Mouse (Mus musculus): Measurements from ENCODE around the gene Zfp775. TPM values are rescaled to one million over a fixed set of nuclear protein-coding genes. Genes with fewer than 3 reads are reported as not detected.

Zfp775 gene
- 5.2 TPM for polyA plus RNA-seq (2014; fragmentation: Illumina TruSeq; extraction: RNeasy Lipid Tissue Mini Kit (QIAGEN cat#74804); ENCODE audit: low read depth, low replicate concordance)

GRCm38 (mm10) chr6:48601271-48602079 is at the start of gene Zfp775:
Gene Zfp775 (plus strand): TSS chr6:48602063.

DNA sequence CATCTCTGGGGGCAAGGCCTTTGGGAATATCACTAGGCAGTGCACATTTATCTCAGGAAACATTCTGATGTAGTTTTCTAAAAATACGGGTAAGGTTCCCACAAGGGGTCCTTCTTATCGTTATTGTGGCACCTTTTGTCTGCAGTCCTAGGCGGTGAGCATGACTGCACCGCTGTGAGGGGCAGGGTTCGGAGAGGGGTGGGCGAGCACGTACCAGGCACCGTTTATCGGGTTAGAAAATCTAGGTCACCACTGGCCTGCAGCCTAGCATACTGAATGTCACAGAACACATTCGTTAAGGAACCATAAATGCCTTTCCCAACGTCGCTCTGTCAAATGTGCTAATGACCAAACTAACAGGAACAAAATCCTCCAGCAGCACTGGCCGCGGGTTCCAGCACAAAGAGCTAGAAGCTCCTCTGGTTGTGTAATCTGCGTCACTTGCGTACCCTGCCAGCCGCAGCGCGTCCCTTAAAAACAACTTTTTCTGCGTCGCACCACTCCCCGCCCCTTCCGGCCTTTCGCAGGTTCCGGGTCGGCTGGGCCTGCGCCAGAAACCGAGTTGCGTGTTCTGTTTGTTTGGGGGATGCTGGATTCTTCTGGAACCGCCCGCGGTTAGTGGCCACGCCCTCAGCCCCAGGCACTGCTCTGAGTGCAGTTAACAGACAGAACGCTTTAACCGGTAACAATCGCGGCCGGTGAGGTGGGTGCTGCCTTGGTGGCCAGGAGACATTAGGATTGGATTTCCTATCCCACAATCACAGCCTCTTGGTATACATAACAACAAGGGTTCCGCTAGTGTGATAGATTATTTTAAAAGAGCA is 47.4 kb upstream of the Zfp775 start, which contains the start of gene Lrrc61:
TSS of gene Lrrc61 (plus strand) at position 517 of the 824 bp plus-strand sequence.

GRCm38 (mm10) chr6:48572572-48573061 is 29.2 kb upstream of the Zfp775 start, which contains the start of gene Rarres2:
Gene Rarres2 (minus strand): TSS chr6:48572789.

GRCm38 (mm10) chr6:48589194-48589750 is 12.6 kb upstream of the Zfp775 start, which contains the start of gene Gm45021:
Gene Gm45021 (plus strand): TSS chr6:48589610.

DNA sequence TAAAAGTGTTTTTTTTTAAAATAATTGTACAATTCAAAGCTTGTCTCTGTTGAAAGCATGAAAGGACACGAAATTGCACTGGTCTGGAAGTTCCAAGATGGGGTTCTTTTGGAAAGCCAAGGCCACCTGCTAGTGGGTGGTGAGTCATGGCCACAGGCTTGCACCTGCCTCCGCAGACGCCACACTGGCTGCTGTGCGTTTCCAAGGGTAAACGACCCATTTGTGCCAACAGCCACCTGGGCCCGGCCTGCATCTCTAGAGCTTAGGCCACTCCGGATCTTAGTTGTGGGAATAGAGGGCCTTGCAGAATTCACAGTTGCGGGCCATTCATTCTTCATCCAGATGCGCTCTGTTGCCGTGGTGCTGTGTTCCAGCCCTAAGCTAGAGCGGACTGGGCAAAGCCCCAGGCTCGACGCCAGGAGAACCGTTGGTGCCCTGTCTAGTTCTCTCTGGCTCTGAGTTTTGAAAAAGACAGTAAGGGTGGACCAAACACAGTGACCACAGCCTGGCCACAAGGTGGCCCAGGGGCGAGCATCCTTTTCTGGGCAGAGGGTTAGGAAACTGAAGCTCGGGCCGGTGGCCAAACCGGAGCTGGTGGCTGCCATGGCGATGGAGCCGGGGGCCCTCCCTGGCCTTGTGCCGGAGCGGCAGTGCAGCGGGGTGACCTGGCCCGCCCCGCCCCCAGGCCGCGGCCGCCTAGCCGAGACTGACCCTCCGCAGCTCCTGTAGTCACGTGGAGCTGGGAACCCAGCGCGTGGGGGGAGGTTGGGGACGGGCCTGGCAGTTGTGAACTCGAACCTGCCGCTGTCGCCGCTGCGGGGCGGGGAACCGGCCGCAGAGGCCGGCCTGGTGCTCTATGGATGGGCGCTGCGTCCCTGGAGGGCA is 8.5 kb upstream of the Zfp775 start, which contains the start of the genes Repin1 and Gm44965:
TSS of gene Repin1 (plus strand) at position 726 of the 885 bp plus-strand sequence.
TSS of gene Gm44965 (plus strand) at position 784 of the 885 bp plus-strand sequence.

GRCm38 (mm10) chr6:48626464-48626863 is 24.6 kb downstream of the Zfp775 start, which contains the start of gene AI854703:
Gene AI854703 (plus strand): TSS chr6:48626764.

DNA sequence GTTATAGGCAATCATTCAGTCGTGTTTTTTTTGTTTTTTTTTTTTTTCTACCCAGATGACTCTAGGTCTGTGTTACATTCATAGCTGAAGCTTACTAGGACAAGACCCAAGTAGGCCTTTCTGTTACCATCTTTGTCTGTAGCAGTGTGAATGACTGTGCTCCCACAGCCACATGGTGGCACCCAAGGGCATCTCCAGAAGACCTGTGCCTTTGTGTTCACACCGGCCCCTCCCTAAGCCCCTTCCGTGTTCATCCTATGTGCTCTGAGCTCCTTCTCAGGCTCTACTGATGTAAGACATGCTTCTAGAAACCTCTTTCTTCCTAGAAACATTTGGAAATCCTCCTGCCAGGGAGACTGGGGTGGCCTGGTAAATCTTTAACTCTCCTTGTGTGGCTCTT is 45.1 kb downstream of the Zfp775 start, which contains the start of gene Gimap8:
TSS of gene Gimap8 (plus strand) at position 240 of the 400 bp plus-strand sequence.

Other genes starting within 250 kb of the Zfp775 start
- gene Krba1, start 206.5 kb upstream of the Zfp775 start, polyA plus RNA-seq (2014; fragmentation: Illumina TruSeq; extraction: RNeasy Lipid Tissue Mini Kit (QIAGEN cat#74804); ENCODE audit: low read depth, low replicate concordance), result 14.2 TPM
- 13.7 TPM for gene Zfp467, start 156.2 kb upstream of the Zfp775 start, polyA plus RNA-seq (2014; fragmentation: Illumina TruSeq; extraction: RNeasy Lipid Tissue Mini Kit (QIAGEN cat#74804); ENCODE audit: low read depth, low replicate concordance)
- gene Sspo, start 153.8 kb upstream of the Zfp775 start, polyA plus RNA-seq (2014; fragmentation: Illumina TruSeq; extraction: RNeasy Lipid Tissue Mini Kit (QIAGEN cat#74804); ENCODE audit: low read depth, low replicate concordance), result 0.63 TPM
- 68.8 TPM for gene Atp6v0e2, start 64.4 kb upstream of the Zfp775 start, polyA plus RNA-seq (2014; fragmentation: Illumina TruSeq; extraction: RNeasy Lipid Tissue Mini Kit (QIAGEN cat#74804); ENCODE audit: low read depth, low replicate concordance)
- gene Lrrc61, start 47.3 kb upstream of the Zfp775 start, polyA plus RNA-seq (2014; fragmentation: Illumina TruSeq; extraction: RNeasy Lipid Tissue Mini Kit (QIAGEN cat#74804); ENCODE audit: low read depth, low replicate concordance), result 37.3 TPM
- 317 TPM for gene Rarres2, start 29.3 kb upstream of the Zfp775 start, polyA plus RNA-seq (2014; fragmentation: Illumina TruSeq; extraction: RNeasy Lipid Tissue Mini Kit (QIAGEN cat#74804); ENCODE audit: low read depth, low replicate concordance)
- gene Gm45021, start 12.5 kb upstream of the Zfp775 start, polyA plus RNA-seq (2014; fragmentation: Illumina TruSeq; extraction: RNeasy Lipid Tissue Mini Kit (QIAGEN cat#74804); ENCODE audit: low read depth, low replicate concordance), result not detected
- gene Repin1, start 8.2 kb upstream of the Zfp775 start, polyA plus RNA-seq (2014; fragmentation: Illumina TruSeq; extraction: RNeasy Lipid Tissue Mini Kit (QIAGEN cat#74804); ENCODE audit: low read depth, low replicate concordance), result 31.7 TPM
- gene Gm44965, start 8.1 kb upstream of the Zfp775 start, polyA plus RNA-seq (2014; fragmentation: Illumina TruSeq; extraction: RNeasy Lipid Tissue Mini Kit (QIAGEN cat#74804); ENCODE audit: low read depth, low replicate concordance), result not detected
- 0.65 TPM for gene AI854703, start 24.7 kb downstream of the Zfp775 start, polyA plus RNA-seq (2014; fragmentation: Illumina TruSeq; extraction: RNeasy Lipid Tissue Mini Kit (QIAGEN cat#74804); ENCODE audit: low read depth, low replicate concordance)
- 8.7 TPM for gene Gimap8, start 45.2 kb downstream of the Zfp775 start, polyA plus RNA-seq (2014; fragmentation: Illumina TruSeq; extraction: RNeasy Lipid Tissue Mini Kit (QIAGEN cat#74804); ENCODE audit: low read depth, low replicate concordance)
- 6.5 TPM for gene Gimap9, start 74.1 kb downstream of the Zfp775 start, polyA plus RNA-seq (2014; fragmentation: Illumina TruSeq; extraction: RNeasy Lipid Tissue Mini Kit (QIAGEN cat#74804); ENCODE audit: low read depth, low replicate concordance)
- gene Gimap4, start 82.5 kb downstream of the Zfp775 start, polyA plus RNA-seq (2014; fragmentation: Illumina TruSeq; extraction: RNeasy Lipid Tissue Mini Kit (QIAGEN cat#74804); ENCODE audit: low read depth, low replicate concordance), result 19.0 TPM
- 22.4 TPM for gene Gimap6, start 106.2 kb downstream of the Zfp775 start, polyA plus RNA-seq (2014; fragmentation: Illumina TruSeq; extraction: RNeasy Lipid Tissue Mini Kit (QIAGEN cat#74804); ENCODE audit: low read depth, low replicate concordance)
- 1.7 TPM for gene Gm28053, start 116.5 kb downstream of the Zfp775 start, polyA plus RNA-seq (2014; fragmentation: Illumina TruSeq; extraction: RNeasy Lipid Tissue Mini Kit (QIAGEN cat#74804); ENCODE audit: low read depth, low replicate concordance)
- gene Gimap7, start 116.6 kb downstream of the Zfp775 start, polyA plus RNA-seq (2014; fragmentation: Illumina TruSeq; extraction: RNeasy Lipid Tissue Mini Kit (QIAGEN cat#74804); ENCODE audit: low read depth, low replicate concordance), result 0.68 TPM
- 5.4 TPM for gene Gimap1, start 137.0 kb downstream of the Zfp775 start, polyA plus RNA-seq (2014; fragmentation: Illumina TruSeq; extraction: RNeasy Lipid Tissue Mini Kit (QIAGEN cat#74804); ENCODE audit: low read depth, low replicate concordance)
- gene Gimap5, start 144.1 kb downstream of the Zfp775 start, polyA plus RNA-seq (2014; fragmentation: Illumina TruSeq; extraction: RNeasy Lipid Tissue Mini Kit (QIAGEN cat#74804); ENCODE audit: low read depth, low replicate concordance), result 4.5 TPM
- 5.8 TPM for gene Gimap3, start 168.8 kb downstream of the Zfp775 start, polyA plus RNA-seq (2014; fragmentation: Illumina TruSeq; extraction: RNeasy Lipid Tissue Mini Kit (QIAGEN cat#74804); ENCODE audit: low read depth, low replicate concordance)
- gene Tmem176a, start 238.9 kb downstream of the Zfp775 start, polyA plus RNA-seq (2014; fragmentation: Illumina TruSeq; extraction: RNeasy Lipid Tissue Mini Kit (QIAGEN cat#74804); ENCODE audit: low read depth, low replicate concordance), result 249 TPM
- 309 TPM for gene Tmem176b, start 239.4 kb downstream of the Zfp775 start, polyA plus RNA-seq (2014; fragmentation: Illumina TruSeq; extraction: RNeasy Lipid Tissue Mini Kit (QIAGEN cat#74804); ENCODE audit: low read depth, low replicate concordance)